Mouse (Mus musculus): ENCODE measurements at regions not wholly inside any gene's neighbourhood (a gene's known extent, or its start where the extent isn't known, plus 50 kb on each side); places are given as distances from the start of the nearest gene placed in this dataset.

DNA sequence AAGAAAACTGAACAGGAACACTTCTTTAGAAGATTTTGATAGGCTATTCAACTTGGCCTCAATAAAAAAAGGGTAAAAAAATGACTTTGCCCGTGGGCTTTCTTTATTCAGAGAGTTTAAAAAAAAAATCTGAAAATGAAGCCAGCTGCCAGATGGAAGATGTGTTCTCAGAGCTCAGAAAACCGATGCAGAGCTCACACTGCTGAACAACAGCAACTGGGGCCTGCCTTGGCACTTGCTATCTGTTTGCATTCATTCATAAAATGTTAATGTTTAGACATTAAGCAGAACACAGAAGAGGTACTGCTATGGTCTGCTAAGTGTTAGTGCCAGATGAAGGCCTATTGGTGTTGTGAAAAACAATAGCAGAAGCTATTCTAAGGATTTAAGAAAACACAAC, 173.8 kb upstream of the Smc2 start:
- no peak for DNase-seq (ENCODE audit: low spot score)

DNA sequence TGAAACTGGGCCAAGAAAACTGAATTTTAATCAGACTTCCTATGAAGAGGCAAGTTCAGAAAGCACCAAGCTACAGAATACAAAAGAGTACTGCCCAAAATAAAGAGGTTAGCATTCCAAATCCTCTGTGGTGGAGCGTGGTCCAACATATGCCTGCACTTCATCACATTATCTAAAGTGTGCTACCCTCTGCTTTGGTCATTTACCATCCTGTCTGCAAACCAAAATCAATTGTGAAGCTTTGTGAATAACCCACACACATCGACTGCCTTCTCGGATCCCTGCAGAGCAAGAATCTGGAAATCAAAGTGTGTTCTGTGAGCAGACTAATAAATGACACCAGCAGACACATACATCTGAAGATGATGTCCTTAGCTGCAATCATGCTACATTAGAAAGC, 156.6 kb upstream of the Smc2 start:
- no peak for DNase-seq (ENCODE audit: low spot score)

DNA sequence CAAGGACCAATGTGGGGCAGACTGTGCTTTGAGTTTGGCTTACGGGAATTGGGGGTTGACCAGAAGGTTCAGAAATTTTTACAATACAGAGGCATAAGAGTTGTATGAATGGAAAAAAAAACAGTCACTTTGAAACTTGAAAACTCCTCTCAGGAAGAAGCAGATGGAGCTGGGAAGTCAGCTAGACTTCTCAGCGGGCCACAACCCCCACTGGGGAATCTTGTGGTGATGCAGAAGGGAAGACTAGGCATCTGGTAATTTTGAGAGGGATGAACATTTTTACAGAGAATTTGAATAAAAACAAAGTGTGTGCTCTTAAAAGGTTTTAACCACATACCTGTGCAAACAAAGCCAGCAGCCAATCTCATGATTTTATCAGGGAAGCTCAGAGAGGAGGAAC, 154.1 kb upstream of the Smc2 start:
- DNase-seq (ENCODE audit: low spot score), result no peak

DNA sequence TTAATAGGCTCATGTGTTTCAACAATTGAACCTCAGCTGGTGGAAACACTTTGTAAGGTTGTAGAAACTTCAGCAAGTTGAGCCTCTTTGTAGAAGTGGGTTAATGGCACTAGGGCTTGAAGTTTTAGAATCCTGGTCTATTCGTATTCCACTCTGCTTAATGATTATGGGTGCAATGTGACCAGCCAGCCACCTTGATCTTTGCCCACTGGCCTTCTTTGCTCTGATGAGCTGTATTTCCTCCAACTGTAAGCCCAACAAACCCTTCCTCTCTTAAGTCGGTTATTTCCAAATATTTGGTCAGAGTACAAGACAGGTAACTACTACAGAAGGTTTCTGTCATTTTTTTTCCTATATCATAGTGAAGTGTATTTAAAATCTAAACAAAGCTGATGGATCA, 145.4 kb upstream of the Smc2 start:
- DNase-seq (ENCODE audit: low spot score), result no peak

DNA sequence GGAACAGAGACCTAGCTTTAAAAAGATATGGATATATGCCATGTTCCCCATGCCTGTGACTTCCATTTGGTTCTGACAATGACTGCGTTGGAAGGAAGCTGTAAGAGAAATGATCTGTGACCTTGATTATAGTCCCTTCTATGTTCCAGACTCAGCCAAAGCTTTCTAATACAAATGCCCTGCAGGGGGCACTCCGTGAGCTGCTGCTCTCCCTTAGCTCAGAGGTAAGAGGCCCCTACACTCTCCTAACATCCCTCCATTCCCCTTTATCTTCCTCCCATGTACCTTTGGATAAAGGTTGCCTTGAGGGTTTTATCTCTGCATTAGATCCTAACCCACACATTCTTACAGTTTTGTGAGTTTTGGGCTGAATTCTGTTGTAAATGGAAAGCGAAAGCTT, 139.8 kb upstream of the Smc2 start:
- DNase-seq (ENCODE audit: low spot score), result no peak

DNA sequence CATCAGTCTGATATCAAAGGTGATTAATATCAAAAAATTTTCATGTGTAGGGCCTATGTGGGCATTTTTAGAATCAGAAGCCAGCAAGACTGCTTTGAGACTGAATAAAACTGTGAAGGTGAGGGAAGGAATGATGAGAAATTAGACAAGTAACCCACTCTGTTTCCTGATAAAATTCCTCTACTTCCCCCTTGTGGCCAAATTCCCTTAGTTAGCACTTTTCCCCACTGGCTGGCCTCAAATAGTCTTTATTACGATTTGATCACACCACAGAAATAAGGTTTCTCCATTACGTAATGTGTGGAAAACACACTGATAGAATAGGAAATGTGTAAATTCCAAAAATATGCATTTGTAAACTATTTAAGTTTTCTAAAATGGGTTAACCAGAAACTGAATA, 137.4 kb upstream of the Smc2 start:
- DNase-seq (ENCODE audit: low spot score), result peak; percentile 10

DNA sequence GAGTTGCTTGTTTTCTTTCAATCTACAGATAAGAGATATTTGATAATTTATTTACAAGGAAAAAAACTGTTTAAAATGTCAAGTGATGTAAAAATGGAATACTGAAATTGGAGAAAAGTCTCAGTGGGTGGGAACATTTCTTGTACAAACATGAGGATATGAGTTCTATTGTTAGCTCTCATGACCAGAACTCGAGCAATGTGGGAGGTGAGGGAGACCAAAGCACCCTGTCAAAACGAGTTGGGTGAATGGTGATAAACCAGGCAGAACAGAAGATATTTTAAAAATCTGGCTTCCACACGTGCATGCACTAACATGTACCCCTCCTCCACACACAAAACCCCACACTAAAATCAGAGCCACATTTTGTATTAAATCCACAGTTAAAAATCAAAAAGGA, 114.7 kb upstream of the Smc2 start:
- DNase-seq (ENCODE audit: low spot score), result no peak

DNA sequence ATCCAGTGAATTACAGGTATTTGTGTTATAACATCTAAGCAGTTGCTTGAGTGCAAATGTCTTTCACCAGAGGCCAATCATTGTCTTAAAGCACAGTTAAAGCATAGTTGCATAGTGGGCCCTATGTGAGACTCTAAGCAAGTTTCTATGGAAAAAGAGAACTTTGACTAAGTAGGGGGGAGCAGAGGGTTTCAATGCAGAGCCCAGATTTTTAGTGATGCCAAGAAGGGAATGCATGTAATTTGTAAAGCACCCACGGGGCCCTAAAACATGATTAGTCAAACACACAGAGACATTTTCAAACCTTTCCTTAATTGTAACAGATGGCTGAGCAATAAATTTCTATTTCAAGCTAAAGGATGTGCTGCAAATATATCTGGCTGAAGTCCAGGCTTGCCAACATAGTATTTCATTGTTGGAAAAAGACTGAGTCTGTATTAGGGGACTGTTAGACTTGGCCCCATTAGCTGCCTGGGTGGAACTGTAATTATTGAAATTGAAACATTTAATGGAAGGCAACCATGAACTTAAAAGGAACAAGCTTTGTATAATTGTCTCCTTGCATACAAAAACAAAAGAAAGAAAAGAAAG, 107.6 kb upstream of the Smc2 start:
- peak; percentile 48 for DNase-seq (ENCODE audit: low spot score)

DNA sequence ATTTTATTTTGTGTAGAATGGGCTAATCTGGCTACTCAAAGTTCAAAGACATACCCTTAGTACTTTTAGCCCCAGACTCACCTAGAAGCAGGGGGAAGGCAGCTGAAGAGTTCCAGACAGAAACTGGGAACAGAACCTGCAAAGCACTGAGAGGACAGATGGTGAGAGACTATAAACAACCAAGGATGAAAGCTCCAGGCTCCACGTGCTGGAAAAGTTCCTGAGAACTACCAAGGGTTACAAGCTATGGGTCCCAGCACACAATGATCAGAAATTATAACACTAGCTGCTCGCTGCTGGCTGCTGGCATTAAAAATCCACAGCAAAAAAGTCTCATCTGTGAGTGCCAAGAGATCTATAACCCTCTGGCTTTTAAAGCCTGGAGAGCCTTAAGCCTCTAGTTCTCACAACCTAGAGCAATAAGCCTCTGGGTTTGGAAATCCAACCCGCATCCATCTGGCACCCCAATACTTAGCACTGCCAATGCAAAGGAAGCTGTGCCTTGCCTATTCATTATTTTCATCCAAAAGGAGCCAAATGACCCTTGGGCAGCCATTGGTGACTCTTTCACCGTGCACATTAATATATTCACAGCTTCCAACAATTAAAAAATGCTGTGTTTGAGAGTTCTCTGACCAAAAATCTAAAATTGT, 102.6 kb upstream of the Smc2 start:
- DNase-seq (ENCODE audit: low spot score), result peak; percentile 9

DNA sequence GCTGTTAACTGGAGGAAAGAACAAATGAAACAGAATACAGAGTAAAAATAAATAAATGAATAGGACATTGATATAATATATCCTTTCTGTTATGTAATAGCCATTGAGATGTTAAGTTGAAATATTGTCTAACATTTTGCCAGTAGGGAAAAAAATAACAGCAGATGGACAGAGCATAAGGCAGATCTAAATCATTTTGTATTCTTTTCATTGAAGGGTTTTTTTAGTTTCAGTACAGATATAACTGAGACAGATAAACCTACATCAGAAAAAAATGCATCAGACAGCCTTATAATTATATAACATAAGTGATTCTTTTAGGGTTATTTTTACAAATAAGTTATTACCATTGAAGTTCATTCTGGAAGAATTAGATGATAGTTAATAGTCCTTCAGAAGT, 97.8 kb upstream of the Smc2 start:
- no peak for DNase-seq (ENCODE audit: low spot score)

DNA sequence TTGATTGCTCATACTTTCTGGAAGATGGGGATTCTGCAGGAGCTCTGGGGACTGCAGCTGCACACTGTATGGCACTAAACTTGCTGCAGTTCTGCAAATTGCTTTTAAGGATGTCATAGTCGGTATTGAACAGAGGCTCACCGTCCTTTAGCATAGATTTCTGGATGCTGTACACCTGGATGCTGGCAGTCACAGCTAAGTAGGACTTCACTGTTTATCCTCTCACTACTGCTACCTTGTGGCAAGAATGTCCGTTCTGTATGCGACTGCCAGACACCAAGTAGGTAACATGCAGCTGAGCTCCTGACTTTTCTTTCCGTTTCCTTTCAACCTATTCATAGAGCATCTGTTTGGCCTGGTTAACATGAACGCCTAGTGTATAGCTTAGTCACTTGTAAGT, 77.3 kb upstream of the Smc2 start:
- no peak for DNase-seq (ENCODE audit: low spot score)

DNA sequence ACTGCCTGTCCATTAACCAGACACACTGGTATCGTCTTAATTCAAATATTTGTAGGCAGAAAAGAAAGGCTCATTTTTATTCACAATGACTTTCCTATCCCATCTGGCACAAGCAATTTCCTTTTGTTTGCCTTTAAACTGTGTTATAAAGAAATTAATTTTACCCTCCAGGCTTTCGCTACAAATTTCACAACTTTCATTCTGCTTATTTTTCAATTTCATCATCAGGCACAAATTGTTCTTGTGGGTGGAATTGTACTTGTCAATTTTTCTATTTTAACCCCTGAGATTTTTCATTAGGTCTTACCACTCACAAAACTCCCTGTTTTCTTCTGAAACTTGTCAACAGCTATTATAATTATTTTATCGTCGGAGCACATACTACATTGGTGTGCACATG, 73.2 kb upstream of the Smc2 start:
- DNase-seq (ENCODE audit: low spot score), result no peak

DNA sequence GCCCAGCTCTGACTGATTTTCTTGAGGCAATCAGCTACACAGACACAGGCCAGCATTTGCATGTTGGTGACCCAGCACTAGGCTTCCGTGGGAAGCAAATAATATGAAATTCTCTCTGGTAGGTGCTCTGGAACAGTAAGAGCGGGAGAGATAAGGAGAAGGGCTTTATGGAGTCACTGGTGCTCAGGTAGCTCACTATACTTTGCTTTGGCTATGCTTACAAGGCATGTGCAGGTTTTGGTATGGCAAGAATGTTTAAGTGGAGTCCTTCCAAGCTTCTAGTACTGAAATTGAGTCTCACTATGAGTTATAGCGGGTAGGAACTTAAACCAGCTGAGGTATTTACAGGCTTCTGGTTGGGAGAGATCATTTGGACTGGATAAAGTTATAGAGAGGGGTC, 70.5 kb upstream of the Smc2 start:
- DNase-seq (ENCODE audit: low spot score), result no peak
